Mouse (Mus musculus) G1E (cell line): ENCODE results near the gene Fam90a1a.
"Not testable (repeated sequence)": the region's sequence is repeated elsewhere in the genome, so short reads cannot be mapped to it uniquely, and the experiment has no call there.

Source experiments
- CTCF ChIP-seq: IDR thresholded peaks from 2 replicates; pipeline ENCODE4 v1.5.1; 2012; ENCODE audit warnings: low read depth, low read length, inconsistent platforms, mixed read lengths
- GATA1 ChIP-seq: IDR thresholded peaks from 2 replicates; pipeline ENCODE4 v1.6.1; 2012; ENCODE audit warnings: borderline replicate concordance, low read length, inconsistent platforms, mixed read lengths
- GATA2 ChIP-seq: IDR thresholded peaks from 2 replicates; pipeline ENCODE4 v1.6.1; 2012; ENCODE audit warnings: low read depth, low read length, inconsistent platforms, borderline replicate concordance
- TAL1 ChIP-seq: conservative IDR thresholded peaks from 2 replicates; pipeline ENCODE4 v1.6.1; 2012; ENCODE audit warnings: low read depth, low read length, inconsistent platforms, mixed read lengths

DNA sequence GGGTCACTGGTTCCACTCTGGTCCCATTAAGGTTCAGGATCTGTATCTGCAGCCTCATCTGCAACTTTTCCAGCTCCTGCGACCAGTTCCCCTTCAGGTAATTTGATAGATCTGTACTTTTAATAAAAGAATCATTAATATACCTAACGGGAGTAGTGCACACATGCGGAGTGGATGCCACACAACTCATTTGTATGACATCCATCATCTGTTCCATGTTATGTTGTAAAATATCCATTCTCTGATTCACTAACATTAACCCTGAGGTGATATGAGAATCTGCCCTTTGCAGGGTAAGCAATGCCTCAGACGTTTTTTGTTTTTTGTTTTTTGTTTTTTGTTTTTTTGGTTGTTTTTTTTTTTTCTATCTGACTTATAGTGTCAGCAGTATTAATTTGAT, 20.5 kb upstream of the Fam90a1a start, which contains the start of gene Defb35:
- not testable (repeated sequence) for TF ChIP-seq CTCF, TAL1, GATA2, GATA1
